Mouse (Mus musculus): ENCODE measurements at regions not wholly inside any gene's neighbourhood (a gene's known extent, or its start where the extent isn't known, plus 50 kb on each side); places are given as distances from the start of the nearest gene placed in this dataset.

DNA sequence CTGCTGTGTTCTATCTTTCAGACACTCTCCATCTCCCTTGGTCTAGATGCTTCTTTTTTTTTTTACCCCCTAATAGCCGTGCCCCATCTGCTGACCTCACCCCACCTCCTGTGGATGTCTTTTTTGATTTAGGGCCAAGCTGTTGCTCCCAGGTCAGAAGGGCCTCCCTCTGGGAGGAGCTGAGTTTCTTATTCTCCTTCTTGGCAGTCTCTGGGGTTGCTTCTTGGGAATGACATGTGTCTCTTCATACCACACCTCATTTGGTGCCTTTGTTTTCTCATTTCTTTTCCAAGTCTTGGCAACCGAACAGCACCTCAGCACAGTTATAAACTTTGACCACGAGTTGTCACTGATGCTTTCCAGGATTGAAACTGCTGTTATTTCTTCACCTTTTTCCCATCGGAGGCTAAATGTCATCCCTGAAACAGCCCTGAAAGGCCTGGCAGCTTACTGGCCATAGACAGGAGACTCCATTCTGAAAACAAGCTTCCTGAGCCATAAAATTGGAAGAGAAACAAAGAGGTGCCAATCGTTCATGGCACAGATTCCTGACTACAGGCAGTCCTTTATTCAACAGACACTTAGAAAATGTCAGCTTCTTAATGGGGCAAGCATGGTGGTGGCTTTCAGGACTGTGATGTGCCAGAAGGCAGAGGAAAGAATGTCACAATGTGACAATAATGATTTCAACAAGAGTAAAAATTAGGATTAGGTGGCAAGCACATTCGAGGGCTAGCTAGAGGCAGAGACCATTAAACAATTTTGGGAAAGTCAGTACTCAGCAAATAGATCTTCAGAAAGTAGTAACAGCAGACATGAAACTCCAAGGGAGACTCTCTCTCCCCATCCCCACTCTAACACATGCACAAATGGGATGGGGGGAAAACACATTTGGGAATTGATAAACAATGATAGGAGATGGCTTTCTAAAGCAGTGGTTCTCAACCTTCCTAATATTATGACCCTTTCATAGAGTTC is 197.1 kb upstream of the Arrdc4 start:
- DNase-seq (ENCODE audit: low spot score) = peak; percentile 45

DNA sequence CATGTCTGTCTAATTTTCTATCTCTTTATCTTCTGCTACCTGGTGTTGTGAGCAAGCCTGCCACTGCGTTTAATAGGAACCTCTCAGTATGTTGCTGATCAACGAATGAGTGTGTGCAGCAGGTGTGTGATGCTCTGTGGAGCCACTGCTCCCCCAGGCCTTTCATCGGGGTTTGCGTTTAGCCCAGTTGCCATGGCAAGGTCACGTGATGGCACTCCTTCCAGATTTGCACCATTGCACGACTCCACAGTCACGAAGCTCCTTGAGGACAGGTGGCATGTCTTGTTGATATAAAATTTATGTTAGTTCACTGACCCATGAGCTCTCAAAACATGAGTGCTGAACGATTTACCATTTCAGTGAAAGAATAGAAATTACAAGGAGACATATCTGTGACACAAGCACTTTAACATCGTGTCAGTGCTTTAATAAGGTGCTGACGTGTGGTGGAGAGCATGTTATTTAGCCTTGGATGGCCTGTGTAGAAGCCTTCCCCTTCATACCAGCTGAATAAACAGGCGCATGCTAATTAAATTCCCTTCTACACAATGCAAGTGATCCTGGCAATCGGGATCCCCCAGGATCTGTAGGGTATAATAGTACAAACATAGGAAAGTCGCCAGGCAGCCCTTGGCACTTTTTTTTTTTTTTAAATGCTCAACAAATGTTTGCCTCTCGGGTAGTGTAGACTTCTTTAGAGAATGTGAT is 181.7 kb upstream of the Arrdc4 start:
- DNase-seq (ENCODE audit: low spot score) = peak; percentile 35

DNA sequence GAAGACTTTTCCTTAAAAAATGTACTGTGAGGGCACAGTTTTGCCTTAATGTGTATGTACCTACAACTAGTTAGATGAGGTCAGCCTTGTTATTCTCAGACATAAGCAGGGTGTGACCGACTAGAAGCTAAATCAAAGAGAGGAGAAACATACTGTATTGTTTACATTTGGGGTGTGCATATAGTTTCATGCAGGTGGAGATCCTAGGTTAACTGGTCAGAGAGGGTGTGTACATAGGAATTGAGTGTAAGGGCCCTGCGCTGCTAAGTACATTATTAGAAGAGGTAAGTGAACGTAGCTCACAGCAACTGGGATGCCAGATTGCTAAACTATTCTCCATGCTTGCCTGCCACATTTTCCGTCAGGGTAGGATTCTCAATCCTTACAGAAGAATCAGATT is 180.6 kb upstream of the Arrdc4 start:
- DNase-seq (ENCODE audit: low spot score) = no peak

DNA sequence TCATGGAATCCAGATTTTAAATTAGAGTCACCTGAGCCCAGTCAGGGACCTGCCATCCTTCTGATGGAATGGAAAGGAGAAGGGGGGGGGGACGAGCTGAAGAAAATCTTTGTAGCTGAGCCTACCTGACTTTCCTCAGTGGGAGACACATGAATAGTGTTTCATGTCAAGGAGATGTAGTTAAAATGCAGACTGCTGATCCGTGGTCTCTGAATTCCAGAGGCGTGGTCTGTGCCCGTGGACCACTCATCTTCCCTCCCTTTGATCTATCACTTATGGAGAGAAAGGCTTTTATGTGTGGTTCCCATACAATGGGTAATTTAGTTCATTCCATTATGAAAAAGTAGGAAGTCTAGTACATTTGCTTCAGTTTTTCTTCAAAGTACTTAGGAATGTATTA is 176.6 kb upstream of the Arrdc4 start:
- no peak for DNase-seq (ENCODE audit: low spot score)

DNA sequence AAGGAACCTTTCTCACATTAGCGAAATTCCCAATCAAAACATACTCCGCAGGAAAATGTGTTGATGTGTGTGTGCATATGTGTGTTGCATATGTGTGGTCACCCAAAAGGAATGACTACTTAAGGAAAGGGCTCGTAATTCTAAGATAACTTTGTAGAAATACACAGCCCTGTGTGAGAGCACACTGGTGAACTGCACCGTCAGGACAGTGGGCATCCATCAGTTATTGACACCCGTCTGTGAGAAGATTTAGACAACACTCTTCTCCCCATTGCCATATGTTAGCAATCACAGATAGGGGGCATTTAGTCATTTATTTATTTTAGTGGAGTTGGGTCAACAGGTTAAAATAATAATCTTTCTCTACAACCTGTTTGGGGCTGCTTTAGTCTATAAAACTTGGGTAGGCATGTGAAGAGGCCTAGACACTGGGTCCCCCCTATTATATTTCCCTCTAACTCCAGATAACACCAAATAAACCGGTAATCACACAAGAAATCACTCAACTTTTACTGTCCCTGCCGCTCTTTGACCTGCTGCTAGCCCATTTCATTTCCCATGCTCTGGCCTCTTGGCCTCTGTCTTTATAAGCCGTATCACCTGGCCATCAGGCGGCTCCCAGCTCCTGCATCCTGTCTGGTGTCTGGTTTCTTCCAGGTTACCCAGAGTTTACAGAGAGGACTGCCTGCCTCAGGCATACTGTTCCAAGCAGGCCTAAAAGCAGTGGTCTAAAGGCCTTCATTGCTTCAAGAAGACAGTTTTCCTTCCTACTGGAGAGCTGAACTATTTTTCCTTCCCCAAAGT is 169.8 kb upstream of the Arrdc4 start:
- DNase-seq (ENCODE audit: low spot score) = peak; percentile 70

DNA sequence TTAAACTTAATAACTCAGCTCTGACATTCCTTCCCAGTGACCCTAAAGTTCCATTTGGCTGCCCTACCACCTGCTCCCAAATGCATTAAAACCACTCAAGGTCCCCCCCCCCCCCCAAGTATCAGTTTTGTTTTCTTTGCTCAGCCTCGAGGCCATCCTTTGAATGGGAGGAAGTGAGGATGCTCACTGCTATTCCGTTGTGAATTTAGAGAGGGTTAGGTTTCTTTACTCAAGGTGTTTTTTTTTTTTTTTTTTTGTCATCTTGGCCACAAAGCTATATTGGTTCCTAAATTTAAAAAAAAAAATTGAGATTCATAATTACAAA is 168.8 kb upstream of the Arrdc4 start:
- DNase-seq (ENCODE audit: low spot score) = peak; percentile 51

DNA sequence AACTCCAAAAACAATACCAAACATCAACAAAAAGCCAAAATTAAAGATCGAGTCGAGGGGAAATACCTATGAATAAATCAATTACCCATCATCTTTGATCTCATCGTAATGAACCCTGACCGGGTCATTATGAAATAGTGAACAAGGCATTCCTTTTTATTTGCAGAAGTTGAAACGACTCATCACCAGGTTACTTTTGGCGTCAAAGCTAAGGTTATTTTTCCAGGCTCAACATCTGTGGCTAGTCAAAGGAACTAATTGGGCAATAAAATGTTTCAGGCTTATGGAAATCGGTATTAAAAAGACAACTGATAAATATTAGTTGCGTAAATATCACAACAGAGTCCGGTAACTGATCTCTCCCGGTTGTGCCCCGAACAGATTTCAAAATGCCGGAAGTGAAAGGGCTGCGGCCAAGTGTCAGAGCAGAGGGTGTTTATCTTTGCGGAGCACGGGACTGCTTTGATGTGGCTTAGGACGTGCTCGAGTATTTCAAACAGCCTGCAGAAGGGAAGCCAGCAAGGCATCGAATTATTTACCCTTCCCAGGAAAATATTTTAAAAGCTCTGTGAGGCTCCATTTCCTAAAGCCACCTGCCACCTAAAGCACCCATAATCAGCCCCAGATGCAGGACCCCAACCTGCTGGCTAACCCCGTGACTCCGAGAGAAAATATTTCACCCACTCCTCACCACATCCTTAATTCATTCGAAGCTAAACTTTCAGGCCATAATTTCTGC is 168.3 kb upstream of the Arrdc4 start:
- DNase-seq (ENCODE audit: low spot score) = peak; percentile 69

DNA sequence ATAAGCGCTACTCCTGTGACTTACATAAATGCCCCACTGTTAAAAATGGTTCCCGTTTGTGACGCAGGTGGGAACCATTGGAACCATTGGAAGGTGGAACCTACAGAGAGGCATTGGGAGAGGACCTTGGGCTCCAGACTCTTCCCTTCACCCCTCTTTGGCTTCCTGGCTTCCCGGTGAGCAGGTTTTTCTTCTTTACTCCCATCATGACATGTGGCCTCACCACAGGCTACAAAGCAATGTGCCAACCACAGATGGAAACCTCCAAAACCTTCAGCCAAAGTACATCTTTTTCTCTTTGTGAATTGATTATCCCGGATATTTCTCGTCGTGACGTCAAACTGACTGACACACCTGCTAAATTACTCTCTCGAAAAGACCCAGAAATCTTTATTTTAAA is 166.9 kb upstream of the Arrdc4 start:
- DNase-seq (ENCODE audit: low spot score) = no peak

DNA sequence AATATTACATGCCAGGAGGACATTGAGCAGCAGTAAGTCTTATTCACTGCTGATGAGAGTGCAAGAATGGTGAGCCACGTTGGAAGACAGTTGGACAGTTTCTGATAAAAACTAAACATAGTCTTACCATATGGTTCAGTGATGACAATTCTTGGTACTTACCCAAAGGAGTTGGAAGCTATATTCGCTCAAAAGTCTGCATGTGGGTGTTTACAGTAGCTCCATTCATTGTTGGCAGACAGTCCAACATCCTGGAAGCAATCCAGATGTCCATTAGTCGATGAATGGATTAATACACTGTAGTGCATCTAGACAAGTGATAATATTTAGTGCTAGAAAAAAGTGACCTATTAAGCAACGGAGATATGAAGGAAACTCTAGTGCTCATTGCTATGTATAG is 165.3 kb upstream of the Arrdc4 start:
- no peak for DNase-seq (ENCODE audit: low spot score)

DNA sequence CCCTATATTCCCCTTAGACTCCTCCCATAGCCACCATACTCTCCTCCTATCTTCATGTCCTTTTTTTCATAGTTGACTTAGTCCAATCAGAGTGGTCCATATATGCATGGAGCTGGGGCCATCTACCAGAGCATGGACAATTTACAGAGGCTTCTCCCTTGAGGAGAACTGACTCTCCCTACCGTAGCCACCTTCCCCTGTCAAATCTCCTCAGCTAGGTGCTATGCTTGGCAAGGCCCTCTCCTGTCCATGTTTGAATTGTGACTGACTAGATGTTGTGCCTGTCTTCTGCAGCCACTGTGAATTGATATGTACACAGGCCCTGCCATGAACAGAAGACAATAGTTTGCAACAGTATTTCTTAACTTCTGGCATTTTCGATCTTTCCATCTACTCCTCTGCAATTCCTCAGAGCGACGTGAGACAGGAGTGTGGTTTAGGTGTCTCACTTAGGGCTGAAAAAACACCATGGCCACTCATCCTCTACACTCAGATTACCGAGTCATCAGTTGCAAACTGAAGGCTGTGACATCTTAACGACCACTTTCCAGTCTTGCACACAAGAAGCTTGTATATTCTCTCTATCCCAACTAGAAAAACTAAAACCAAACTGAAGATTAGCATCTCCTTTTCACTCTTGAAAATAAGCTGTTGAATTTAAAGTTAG is 163.1 kb upstream of the Arrdc4 start:
- DNase-seq (ENCODE audit: low spot score) = no peak

DNA sequence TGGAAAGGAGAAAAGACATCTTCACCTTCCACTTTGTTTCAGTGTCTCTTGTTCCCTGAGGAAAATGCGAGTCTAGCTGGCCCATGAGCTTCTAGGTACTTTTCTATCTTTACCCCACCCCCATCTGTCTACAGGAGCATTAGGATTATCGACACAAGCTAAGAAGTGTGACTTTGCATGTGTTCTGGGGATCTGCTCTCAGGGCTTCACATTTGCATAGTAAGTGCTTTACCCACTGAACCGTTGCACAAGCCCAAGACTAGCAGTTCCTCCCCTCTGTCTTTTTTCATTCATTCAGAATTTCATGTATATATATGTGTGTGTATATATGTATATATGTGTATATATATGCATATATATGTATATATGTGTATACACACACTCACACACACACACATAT is 162.5 kb upstream of the Arrdc4 start:
- no peak for DNase-seq (ENCODE audit: low spot score)

DNA sequence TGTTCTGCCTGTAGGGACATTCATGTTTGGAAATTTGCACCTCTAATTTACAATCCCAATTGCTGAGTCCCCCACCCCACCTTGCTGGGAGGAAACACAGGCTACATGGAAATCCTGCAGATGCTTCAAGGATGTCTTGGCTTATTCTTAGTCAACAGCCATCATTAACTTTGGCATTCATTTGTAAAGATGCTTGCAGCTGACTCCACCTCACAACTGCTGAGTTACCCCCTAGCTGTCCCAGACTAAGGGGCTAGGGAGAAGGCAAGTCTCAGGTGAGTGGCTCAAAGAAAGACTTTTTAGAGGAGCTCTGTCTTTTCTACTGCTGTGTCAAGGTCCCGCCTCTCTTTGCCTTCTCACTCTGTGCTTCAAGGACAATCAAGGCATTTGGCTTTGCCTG is 160.7 kb upstream of the Arrdc4 start:
- DNase-seq (ENCODE audit: low spot score) = no peak

DNA sequence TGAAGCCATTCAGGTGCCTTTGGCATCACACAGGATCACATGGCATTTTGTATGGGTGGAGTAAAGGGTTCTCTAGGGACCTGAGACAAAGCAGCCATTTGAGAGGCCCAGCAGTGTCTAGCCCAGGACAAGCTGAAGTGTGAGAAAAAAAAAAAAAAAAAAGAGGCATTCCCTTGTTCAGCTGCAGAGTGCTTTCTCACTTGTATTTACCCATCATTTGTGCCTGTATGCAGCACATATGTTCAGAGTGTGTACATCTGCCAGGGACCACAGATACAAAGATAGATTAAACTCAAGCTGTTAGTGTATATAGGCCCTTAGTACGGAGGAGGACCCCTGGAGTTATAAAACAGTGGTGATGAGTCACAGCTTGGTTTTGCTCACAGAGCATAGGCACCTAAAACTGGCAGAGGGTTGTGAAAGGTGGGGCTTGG is 159.4 kb upstream of the Arrdc4 start:
- no peak for DNase-seq (ENCODE audit: low spot score)

DNA sequence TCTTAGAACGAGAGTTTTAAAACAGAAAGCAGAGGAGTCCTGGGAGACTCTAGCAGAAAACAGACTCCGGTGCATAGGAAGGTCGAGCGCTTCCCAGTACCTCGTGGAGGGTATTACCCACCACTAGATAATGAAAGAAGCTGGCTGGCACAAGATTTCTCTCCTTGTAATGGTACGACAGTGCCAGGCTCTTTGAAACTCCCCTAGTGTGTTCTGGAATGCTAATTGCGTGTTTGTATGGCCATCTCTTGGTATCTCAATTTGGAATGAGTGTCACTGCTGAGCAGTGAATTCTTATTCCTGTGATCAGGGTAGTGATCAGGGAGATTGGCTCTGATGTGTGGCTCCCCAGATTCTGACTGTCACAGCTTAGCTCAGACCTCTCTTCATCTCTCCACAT is 158.8 kb upstream of the Arrdc4 start:
- no peak for DNase-seq (ENCODE audit: low spot score)

DNA sequence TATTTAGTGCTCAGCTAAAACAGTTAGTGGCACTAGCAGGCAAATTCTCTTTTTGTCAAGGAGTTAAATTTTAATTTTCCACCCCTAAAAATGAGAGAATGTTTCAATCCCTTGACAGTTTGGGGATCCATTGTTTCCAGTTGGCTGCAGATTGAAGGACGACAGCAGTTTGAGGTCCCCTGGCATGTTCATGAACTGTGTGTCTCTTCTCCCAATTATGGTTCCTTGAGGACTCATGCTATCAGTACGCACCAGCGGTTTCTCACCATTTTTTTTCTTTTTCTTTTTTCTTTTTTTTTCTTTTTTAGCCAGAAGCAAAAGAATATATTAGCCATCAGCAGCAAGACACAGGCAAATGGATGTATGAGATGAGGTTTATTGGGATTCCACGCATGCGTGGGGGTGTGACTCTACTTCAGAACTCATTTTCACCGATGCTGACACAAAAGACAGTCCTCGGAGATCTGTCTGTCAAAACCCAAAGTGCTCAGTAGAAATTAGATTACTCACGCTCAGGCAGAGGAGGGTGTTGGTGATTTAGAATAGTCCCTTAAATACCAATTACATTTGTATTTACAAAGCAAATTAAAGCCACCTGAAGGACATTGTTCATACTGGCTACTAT is 157.8 kb upstream of the Arrdc4 start:
- no peak for DNase-seq (ENCODE audit: low spot score)

DNA sequence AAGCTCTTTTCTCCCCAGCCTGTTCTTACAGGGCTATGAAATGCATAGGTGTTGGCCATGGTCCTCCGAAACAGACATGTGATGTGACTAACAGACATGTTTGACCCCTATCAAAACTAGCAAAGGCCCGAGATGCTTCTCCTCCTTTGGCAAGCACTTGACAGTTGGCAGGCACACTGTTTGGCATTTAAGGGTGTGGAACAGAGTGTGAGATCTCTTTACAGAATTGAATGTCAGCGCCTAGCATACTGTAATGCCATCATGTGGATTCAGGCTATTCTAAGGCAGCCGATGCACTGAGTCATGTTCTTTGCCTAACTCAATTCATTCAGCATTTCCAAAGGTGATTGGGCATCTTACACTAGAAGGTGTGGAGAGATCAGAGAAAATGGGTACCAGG is 156.8 kb upstream of the Arrdc4 start:
- DNase-seq (ENCODE audit: low spot score) = no peak

DNA sequence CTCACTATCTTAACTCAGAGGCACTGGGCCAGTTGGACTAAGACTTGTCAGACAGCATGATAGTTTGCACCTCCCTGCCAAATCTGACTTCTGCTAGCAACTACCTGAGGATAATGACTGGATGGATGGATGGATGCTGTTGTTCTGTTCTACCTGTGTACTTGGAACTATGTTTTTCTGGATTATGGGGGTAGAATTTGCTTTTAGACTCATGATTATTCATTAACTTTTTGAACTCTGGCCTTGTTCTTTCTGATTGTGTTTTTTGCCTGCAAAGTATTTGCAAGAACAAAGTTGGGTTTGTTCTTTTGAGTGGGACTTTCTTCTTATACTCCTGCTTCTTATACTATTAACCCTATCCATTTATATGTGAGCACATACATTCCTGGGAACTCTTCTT is 137.1 kb upstream of the Arrdc4 start:
- DNase-seq (ENCODE audit: low spot score) = no peak

DNA sequence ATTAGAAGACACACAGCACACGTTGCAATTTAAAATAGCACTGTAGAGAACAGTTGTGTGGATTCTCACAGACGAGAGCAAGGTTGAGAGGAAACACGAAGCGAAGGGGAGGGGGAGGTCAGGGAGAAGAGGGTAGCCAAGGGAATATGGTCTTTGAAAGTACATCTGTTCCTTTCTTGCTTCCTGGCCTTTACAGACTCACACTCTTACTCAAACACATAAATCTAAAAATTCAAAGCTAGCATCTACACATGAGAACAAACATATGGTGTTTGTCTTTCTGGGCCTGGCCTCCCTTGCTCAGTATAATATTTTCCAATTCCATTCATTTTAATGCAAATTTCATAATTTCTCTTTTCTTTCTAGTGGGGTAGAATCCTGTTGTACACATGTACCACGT is 124.0 kb upstream of the Arrdc4 start:
- DNase-seq (ENCODE audit: low spot score) = no peak

DNA sequence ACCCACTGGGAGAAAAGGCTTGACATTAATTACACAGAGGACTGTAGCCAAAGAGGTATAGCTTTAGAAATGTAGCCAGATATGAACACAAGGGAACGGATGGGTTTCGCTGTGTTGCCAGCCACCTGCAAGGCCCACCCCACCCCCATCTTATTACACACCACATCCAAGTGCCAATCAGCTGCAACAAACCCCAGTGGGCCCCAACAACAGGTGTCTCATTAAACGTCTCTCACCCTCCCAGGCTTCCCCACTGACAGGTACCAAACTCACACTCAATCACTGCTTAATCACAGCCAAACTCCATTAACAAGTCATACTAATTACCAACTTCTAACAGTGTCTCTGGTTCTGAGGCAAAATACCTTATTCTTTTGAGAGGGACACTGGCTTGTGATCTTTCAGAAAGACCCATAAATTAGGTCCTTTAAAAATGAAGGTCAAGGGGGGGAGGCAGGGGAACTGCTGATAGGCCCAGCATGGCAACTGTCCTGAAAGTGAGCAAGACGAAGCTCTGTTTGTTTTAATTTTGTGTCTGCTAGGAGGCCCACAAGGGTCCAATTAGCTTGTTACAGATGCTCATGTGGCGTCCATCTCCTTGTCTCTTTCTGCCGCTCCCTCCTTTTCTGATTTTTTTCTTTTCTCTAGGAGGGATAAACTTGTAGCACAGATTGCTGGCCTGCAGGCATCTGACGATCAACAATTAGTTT is 115.4 kb upstream of the Arrdc4 start:
- DNase-seq (ENCODE audit: low spot score) = no peak

DNA sequence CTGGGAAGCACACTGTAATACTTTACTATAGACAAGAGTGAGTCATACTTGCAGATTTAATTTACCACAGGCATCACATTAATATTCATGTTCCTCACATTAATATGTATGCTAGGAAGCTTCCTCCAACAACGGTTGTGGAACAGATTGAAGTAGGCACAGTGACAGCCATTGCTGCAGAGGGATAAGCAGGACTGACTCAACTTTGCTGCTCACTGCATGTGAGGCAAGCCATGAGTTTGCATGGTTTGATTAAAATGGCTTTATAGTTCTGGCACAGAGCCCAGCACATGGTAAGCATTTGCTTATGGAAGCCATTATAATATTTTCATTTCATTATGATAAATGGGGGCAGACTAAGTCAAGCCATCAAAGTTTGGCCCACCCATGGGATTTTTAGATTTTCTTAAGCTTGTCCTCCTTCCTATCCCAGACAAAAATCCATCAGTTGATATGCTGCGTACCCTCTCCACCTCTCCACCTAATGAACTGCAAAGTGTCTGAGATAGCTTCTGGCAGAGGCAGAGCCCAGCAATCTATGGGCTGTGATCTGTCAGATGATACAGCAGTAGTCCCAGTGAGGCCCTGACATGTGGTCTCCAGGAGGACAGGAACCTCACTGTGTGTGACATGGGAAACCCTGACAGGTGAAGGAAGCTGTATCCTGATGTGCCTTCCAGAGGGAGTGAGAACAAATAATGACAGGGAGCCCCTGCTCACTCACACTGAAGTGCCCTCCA is 109.6 kb upstream of the Arrdc4 start:
- DNase-seq (ENCODE audit: low spot score) = no peak
